Mouse (Mus musculus) liver, embryonic 11.5 days (tissue): Measurements from ENCODE around the gene Arsg. TPM values are rescaled to one million over a fixed set of nuclear protein-coding genes. Genes with fewer than 3 reads are reported as not detected.
A peak's percentile ranks its signal among the peaks of the same experiment; 100 is the strongest.

Source experiments
- ATAC-seq: fragments of 200-750 bp; cut with Nextera tagmentation; replicated peaks from 2 replicates; pipeline ENCODE4 v1.8.0; 2017; ENCODE audit warnings: moderate number of reproducible peaks, mild to moderate bottlenecking, moderate TSS enrichment, moderate library complexity; ENCODE audit not compliant: low FRiP score
- DNase-seq: peaks from one replicate; pipeline ENCODE4 v3.0.0-alpha.2; 2017; ENCODE audit warnings: low spot score
- H3K27ac ChIP-seq: fragments of 300-500 bp; sonication (generic); 2 replicates; pipeline ENCODE4 v1.5.1; 2014; ENCODE audit warnings: mild to moderate bottlenecking, low read depth, low read length, control low read depth
- H3K27me3 ChIP-seq: fragments of 300-500 bp; sonication (generic); replicated peaks from 2 replicates; pipeline ENCODE4 v1.6.1; 2014; ENCODE audit warnings: low read length, mixed read lengths; ENCODE audit not compliant: control insufficient read depth, insufficient read depth
- H3K36me3 ChIP-seq: fragments of 300-500 bp; sonication (generic); 2 replicates; pipeline ENCODE4 v1.6.1; 2014; ENCODE audit warnings: mild to moderate bottlenecking, low read length, moderate library complexity, mixed read lengths; ENCODE audit not compliant: control insufficient read depth, insufficient read depth
- H3K4me1 ChIP-seq: fragments of 300-500 bp; sonication (generic); replicated peaks from 2 replicates; pipeline ENCODE4 v1.6.1; 2014; ENCODE audit warnings: low read length, mixed read lengths; ENCODE audit not compliant: control insufficient read depth, insufficient read depth
- H3K4me2 ChIP-seq: fragments of 300-500 bp; sonication (generic); 2 replicates; pipeline ENCODE4 v1.6.1; 2014; ENCODE audit warnings: mild to moderate bottlenecking, control low read depth, moderate library complexity
- H3K4me3 ChIP-seq: fragments of 300-500 bp; sonication (generic); 2 replicates; pipeline ENCODE4 v1.5.1; 2014; ENCODE audit warnings: low read depth, low read length, control low read depth
- H3K9ac ChIP-seq: fragments of 300-500 bp; sonication (generic); 2 replicates; pipeline ENCODE4 v1.6.1; 2014; ENCODE audit warnings: low read depth, low read length, control low read depth
- H3K9me3 ChIP-seq: fragments of 300-500 bp; sonication (generic); 2 replicates; pipeline ENCODE4 v1.6.1; 2016; ENCODE audit warnings: low read length, inconsistent platforms, mixed read lengths; ENCODE audit not compliant: control insufficient read depth
- WGBS: fragments of 180-500 bp; shearing (Covaris S2); extraction: QIAGEN DNeasy Blood & Tissue Kit; methylation state at CpG from one replicate; pipeline ENCODE4 v1.1.7; 2014; 5-methylcytosine and 5-hydroxymethylcytosine counted together
- polyA plus RNA-seq: library from polyadenylated mRNA; unstranded; fragments of >200 nt; fragmentation: Nextera tagmentation; extraction: Ambion mirVana; gene quantifications from 2 replicates; pipeline ENCODE4 v1.2.1, GENCODE M21; 2014

The Arsg gene
- polyA plus RNA-seq, 1 experiment from 2014 or later, result 5.8 TPM

DNA sequence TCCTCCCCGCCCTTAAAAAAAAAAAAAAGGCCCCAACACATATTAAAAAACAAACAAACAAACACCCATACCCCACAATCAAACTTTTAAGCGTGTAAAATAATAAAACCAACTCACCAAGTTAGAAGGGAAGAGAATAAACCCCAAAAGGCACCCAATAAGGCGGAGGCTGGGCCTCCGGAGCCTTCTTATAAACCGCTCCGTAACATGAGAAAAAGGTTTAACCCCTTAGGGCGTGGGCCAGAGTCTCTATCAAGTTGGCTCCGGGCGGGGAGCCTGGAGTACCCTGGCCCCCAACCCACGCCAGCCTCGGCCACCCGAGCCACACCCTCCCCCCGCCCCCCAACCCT lies 378 bp upstream of the Arsg start:
- Histone ChIP-seq H3K4me3 (peak overlapping the region; percentile 85), H3K36me3 (peaks cover 2% of the 10 kb centered on the region; the same call in 1 of the 2 replicates), H3K27ac (peak overlapping the region; percentile 98), H3K27me3 (no peaks in the 10 kb centered on the region), H3K9me3 (no peaks in the 10 kb centered on the region), H3K4me1 (peaks cover 47% of the 10 kb centered on the region), H3K4me2 (peak overlapping the region; percentile 84), H3K9ac (peak overlapping the region; percentile 97)
- under 1% methylated on average over 12 of the region's 13 CpGs for WGBS
- ATAC-seq, result no peak
- no peak for DNase-seq

- Histone ChIP-seq H3K4me3 (peak overlapping the region; percentile 85), H3K9me3 (no peaks in the 10 kb centered on the region), H3K27ac (peak overlapping the region; percentile 98), H3K27me3 (no peaks in the 10 kb centered on the region), H3K4me2 (peak overlapping the region; percentile 84), H3K36me3 (no peaks in the 10 kb centered on the region), H3K9ac (peak overlapping the region; percentile 97), H3K4me1 (peaks cover 36% of the 10 kb centered on the region)
- WGBS, result 10% methylated on average over 14 of the region's 14 CpGs
- ATAC-seq (peak; percentile 4; the same call in 1 of the 2 replicates), DNase-seq (no peak)
Observed at GRCm38 (mm10) chr11:109474086-109474742, 1.0 kb downstream of the Arsg start.

DNA sequence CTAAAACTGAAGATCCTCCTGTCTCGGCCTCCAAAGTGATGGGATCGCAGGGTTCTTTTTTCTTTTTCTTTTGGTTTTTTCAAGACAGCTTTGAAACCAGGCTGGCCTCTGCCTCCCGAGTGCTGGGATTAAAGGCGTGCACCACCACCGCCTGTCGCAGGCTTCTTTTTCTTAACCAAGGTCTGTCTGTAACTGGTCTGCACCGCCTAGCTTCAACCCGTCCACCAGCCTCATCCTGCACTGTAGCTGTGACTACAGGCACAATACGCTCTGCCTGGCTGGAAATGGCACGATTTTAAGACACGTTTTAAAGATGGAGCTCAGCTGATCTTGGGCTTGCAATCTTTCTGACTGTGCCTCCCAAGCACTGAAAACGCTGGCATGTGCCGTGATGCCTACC lies 1.7 kb downstream of the Arsg start:
- H3K36me3 ChIP-seq, result no peaks in the 10 kb centered on the region
- H3K9me3 ChIP-seq, result no peaks in the 10 kb centered on the region
- no peak overlapping the region for H3K9ac ChIP-seq
- H3K4me3 ChIP-seq, result no peak overlapping the region
- H3K4me1 ChIP-seq, result peaks cover 30% of the 10 kb centered on the region
- peak overlapping the region; percentile 84 for H3K4me2 ChIP-seq
- no peak for ATAC-seq
- WGBS, result 75% methylated on average over 13 of the region's 13 CpGs
- H3K27ac ChIP-seq, result peak overlapping the region; percentile 98; the same call in 1 of the 2 replicates
- DNase-seq, result no peak
- H3K27me3 ChIP-seq, result no peaks in the 10 kb centered on the region

DNA sequence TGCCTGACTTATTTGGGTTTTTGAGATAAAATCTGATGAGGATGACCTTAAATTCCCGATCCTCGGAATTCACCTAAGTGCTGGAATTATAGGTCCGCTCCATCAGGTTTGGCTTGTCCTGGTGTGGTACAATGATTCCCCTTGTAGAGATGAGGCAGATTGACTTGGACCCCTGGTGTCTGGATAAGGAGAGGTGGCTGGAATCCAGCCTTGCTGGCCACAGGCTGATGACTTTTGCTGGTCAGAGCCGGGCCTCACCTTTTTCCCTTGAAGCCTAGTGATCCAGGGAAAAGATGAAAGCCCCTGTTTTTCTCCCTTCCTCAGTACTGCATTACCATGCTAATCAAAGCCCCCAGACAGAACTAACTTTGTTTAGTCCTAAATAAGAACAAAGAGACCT lies 2.5 kb downstream of the Arsg start:
- ATAC-seq (no peak), DNase-seq (no peak)
- no peak overlapping the region for H3K4me3 ChIP-seq
- H3K4me1 ChIP-seq, result peaks cover 28% of the 10 kb centered on the region
- H3K27ac ChIP-seq, result no peak overlapping the region
- H3K36me3 ChIP-seq, result no peaks in the 10 kb centered on the region
- H3K9me3 ChIP-seq, result no peaks in the 10 kb centered on the region
- no peak overlapping the region for H3K4me2 ChIP-seq
- no peak overlapping the region for H3K9ac ChIP-seq
- WGBS, result 84% methylated on average over 4 of the region's 4 CpGs
- no peaks in the 10 kb centered on the region for H3K27me3 ChIP-seq

GRCm38 (mm10) chr11:109476241-109476640 lies 3.1 kb downstream of the Arsg start:
- peak overlapping the region; percentile 20; the same call in 1 of the 2 replicates for H3K27ac ChIP-seq
- H3K4me3 ChIP-seq, result no peak overlapping the region
- H3K36me3 ChIP-seq, result no peaks in the 10 kb centered on the region
- H3K4me1 ChIP-seq, result peaks cover 23% of the 10 kb centered on the region
- WGBS, result 46% methylated on average over 2 of the region's 2 CpGs
- DNase-seq (no peak), ATAC-seq (no peak)
- H3K9me3 ChIP-seq, result no peaks in the 10 kb centered on the region
- peak overlapping the region; percentile 32 for H3K4me2 ChIP-seq
- H3K9ac ChIP-seq, result peak overlapping the region; percentile 56
- H3K27me3 ChIP-seq, result no peaks in the 10 kb centered on the region

DNA sequence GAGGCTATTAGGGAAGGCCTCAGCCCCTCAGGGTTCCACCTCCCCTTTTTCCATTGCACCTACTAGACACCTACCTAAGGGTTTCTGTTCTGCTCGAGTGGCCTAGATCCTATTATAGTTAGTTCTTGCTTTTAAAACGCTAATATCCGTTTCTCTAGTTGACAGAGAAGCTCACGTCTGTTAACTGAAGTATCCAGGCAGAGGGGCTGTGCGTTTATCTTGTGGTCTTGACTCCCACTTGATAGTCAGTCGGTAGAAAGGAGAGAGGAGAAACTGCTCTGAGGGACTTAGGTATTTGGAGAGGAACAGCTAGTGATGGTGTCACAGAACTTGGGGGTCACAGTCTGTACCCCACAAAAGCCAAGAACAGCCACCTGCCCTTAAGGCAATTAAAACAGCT lies 3.5 kb downstream of the Arsg start:
- 27% methylated on average over 6 of the region's 6 CpGs for WGBS
- Histone ChIP-seq H3K27ac (peak overlapping the region; percentile 20; the same call in 1 of the 2 replicates), H3K4me1 (peaks cover 23% of the 10 kb centered on the region), H3K4me3 (no peak overlapping the region), H3K4me2 (peak overlapping the region; percentile 32), H3K27me3 (no peaks in the 10 kb centered on the region), H3K9me3 (no peaks in the 10 kb centered on the region), H3K36me3 (no peaks in the 10 kb centered on the region), H3K9ac (peak overlapping the region; percentile 56)
- ATAC-seq (no peak), DNase-seq (no peak)

- peaks cover 23% of the 10 kb centered on the region for H3K4me1 ChIP-seq
- DNase-seq, result no peak
Observed at GRCm38 (mm10) chr11:109477606-109478380, 4.6 kb downstream of the Arsg start.

DNA sequence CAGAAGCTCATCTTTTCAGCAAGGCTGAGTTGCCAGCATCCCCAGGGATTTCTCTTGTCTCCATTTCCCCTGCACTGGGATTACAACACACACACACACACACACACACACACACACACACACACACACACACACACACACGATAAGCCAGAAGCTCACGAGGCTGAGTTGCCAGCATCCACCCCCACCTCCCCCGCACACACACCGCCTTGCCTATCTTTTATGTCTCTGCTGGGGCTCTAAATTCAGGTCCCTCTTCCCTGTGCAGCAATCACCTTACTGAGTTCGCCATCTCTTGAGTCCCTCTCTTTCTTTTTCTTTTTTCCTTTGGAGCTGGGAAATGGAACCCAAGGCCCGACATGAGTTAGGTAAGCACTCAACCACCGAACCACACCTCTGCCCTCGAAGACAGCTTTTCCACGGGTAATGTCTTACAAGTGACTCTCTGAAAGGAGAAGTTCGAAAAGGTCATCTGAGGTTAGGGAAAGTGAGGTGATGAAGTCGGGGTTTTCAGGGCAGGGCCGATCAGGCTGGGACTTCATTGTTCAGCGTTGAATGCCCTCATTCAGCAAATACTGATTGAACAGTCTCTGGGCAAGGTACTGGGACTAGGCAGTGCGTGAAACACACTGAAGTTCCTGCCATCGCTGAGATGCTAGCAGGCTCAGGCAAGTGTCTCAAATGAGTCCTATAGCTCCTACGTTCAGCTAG lies 6.6 kb downstream of the Arsg start:
- peaks cover 18% of the 10 kb centered on the region for H3K4me1 ChIP-seq
- WGBS, result 66% methylated on average over 16 of the region's 16 CpGs
- H3K9me3 ChIP-seq, result no peaks in the 10 kb centered on the region
- no peaks in the 10 kb centered on the region for H3K27me3 ChIP-seq
- no peak overlapping the region for H3K4me3 ChIP-seq
- DNase-seq (no peak), ATAC-seq (no peak)
- H3K27ac ChIP-seq, result no peak overlapping the region
- H3K4me2 ChIP-seq, result no peak overlapping the region
- H3K36me3 ChIP-seq, result no peaks in the 10 kb centered on the region
- no peak overlapping the region for H3K9ac ChIP-seq

More at GRCm38 (mm10) chr11:109477606-109478380, 4.6 kb downstream of the Arsg start:
- Histone ChIP-seq H3K36me3 (no peaks in the 10 kb centered on the region), H3K4me3 (no peak overlapping the region), H3K27me3 (no peaks in the 10 kb centered on the region), H3K4me2 (no peak overlapping the region; the same call in 1 of the 2 replicates), H3K27ac (0 out of 2 replicates have a peak overlapping the region, but pooled peaks have one; percentile 11), H3K9me3 (no peaks in the 10 kb centered on the region), H3K9ac (no peak overlapping the region)
- 53% methylated on average over 16 of the region's 16 CpGs for WGBS
- ATAC-seq, result no peak
